Mouse (Mus musculus): ENCODE measurements around the gene 9030025P20Rik.
"Not testable (repeated sequence)": the region's sequence is repeated elsewhere in the genome, so short reads cannot be mapped to it uniquely, and the experiment has no call there.

- not testable (repeated sequence) for TF ChIP-seq USF1 (IDR thresholded peaks at IDR 0.05; ENCODE audit: low read depth); MYOG (IDR thresholded peaks at IDR 0.05; ENCODE audit: control insufficient read depth, extremely low read depth, insufficient read length); CTCF (IDR thresholded peaks at IDR 0.05; ENCODE audit: control insufficient read depth, insufficient read depth, insufficient read length); CEBPB (IDR thresholded peaks at IDR 0.05; ENCODE audit: low read depth); MAX (IDR thresholded peaks at IDR 0.05); MYOD1 (IDR thresholded peaks at IDR 0.05; ENCODE audit: control insufficient read depth, insufficient read length, low read depth); FOSL1 (IDR thresholded peaks at IDR 0.05; ENCODE audit: insufficient read depth, low read length, poor library complexity, severe bottlenecking)
Observed at GRCm38 (mm10) chr17:14942181-14942580, 36.1 kb upstream of the 9030025P20Rik start.

Data from C2C12 (cell line).